Mouse (Mus musculus) bone marrow, adult 2 months (tissue): ENCODE results near the gene Fgd4.

Experiments
- CTCF ChIP-seq: fragments of 200-500 bp; IDR thresholded peaks from 2 replicates; pipeline ENCODE4 v1.5.1; 2011; ENCODE audit warnings: low read length, control low read depth; ENCODE audit not compliant: control insufficient read depth, insufficient read depth
- POLR2A ChIP-seq: fragments of 200-500 bp; IDR thresholded peaks from 2 replicates; pipeline ENCODE4 v1.6.1; 2011; ENCODE audit warnings: low read depth, mild to moderate bottlenecking, control low read depth, low read length, borderline replicate concordance; ENCODE audit not compliant: control insufficient read depth

GRCm38 (mm10) chr16:16535232-16535631 lies 65.1 kb downstream of the Fgd4 start:
- no peak for TF ChIP-seq CTCF
- TF ChIP-seq POLR2A, result no peak
